Mouse (Mus musculus): ENCODE data around the gene P2rx4. TPM values are rescaled to one million over a fixed set of nuclear protein-coding genes. Genes with fewer than 3 reads are reported as not detected.

Gene P2rx4
- total RNA-seq, 1 experiment from 2014 or later, result 36.3 TPM

DNA sequence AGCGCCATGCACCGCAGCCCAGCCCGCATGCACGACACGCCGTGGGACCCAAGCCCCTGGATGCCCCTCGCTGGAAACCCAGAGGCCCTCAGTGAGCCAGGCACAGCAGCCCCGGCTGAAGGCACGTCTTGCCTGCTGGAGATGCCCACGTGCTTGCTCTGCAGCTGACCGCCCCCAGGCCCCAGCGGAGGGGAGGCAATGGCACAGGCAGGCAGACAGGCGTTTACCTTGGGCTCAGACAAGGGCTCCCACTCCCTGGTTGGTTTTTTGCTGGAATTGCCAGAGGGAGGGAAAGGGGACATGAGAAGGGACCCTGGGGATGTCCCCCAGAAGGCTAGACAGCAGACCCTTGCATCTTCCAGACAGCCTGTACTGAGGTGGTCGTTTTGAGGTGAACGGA, 29.4 kb downstream of the P2rx4 start:
- ATAC-seq (ENCODE audit: extremely low read depth, insufficient number of reproducible peaks, low FRiP score, poor library complexity, severe bottlenecking), result no peak

DNA sequence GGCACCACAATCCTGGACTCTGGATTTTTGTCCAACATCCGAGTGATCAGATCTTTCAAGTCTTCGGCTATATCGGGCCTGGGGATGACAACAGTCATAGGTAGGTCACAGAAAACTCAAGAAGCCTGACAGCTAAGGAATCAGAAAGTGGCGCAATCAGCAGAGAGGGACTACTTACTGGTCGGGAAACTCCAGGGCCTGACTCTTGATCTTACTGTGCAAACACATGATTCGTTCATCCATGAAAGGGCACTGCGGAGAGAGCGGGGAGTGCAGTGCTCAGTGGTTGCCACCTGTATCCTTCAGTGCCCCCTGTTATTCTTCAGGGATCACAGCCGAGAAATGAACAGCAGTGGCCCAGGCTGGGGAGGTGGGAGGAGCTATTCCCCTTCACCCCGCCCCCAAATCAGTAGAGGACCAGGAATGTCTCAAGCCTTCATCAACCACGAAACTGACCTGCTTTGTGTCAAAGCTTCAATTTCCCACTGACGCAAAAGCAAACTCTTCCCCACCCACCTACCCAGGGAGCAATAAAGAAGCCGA, 36.6 kb downstream of the P2rx4 start:
- ATAC-seq (ENCODE audit: extremely low read depth, insufficient number of reproducible peaks, low FRiP score, poor library complexity, severe bottlenecking), result no peak

- ATAC-seq (ENCODE audit: extremely low read depth, insufficient number of reproducible peaks, low FRiP score, poor library complexity, severe bottlenecking), result no peak
Measured at GRCm38 (mm10) chr5:122747950-122748349, 40.6 kb downstream of the P2rx4 start.

DNA sequence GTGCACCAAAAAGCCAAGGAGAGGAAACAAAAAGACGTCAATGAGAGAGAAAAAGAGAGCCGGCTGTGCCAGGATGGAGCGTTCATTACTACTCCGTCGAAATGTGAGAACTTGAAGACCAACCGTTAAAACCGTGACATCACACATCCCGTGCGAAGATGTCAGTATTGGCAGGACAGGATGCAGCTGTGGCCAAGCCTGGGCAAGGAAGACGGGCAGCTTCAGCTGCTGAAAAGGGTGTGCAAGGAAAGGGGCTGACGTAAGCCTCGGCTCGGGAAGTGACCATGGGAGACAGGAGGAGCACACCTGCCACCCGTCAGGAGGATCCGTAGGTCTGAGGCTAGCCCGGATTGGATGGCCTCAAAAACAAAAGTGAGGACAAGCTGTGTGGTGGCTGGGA, 47.1 kb downstream of the P2rx4 start:
- no peak for ATAC-seq (ENCODE audit: extremely low read depth, insufficient number of reproducible peaks, low FRiP score, poor library complexity, severe bottlenecking)

GRCm38 (mm10) chr5:122755620-122756019, 48.3 kb downstream of the P2rx4 start:
- ATAC-seq (ENCODE audit: extremely low read depth, insufficient number of reproducible peaks, low FRiP score, poor library complexity, severe bottlenecking), result no peak

DNA sequence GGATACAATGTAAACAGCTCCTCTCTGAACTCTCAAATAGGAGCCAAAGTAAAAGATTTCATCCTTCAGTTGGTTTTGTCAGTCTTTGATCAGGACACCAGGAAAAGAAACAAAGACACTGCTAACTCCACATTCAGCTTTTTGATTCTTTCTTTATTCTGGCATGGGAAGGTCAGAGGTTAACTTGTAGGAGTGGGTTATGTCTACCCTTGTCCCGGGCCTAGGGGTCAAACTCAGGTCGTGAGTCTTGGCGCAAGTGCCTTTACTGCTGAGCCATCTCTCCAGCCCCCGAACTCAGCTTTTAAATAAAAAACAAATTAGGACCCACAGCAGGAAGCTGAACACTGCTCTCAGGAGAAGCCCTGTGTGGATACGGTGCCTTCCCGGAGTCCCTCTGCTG, 48.8 kb downstream of the P2rx4 start:
- no peak for ATAC-seq (ENCODE audit: extremely low read depth, insufficient number of reproducible peaks, low FRiP score, poor library complexity, severe bottlenecking)

DNA sequence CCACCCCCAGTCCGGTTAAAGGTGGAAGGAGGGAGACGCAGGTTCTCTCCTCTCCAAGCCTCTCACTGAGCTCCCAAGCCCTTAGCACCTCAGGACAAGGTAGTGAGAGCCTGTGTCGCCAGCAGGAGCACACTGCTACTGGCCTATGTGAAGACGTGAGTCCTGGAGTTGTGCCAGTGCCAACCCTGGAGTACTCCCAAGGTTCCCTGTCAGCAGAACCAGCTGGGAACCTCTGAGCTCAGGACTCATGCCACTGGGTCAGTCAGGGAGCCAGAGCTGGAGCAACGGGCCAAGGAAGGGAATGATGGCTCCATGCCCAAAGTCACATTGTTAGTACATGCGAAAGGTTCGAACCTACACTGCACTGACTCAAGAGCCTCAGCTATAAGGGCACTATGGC, 49.3 kb downstream of the P2rx4 start:
- no peak for ATAC-seq (ENCODE audit: extremely low read depth, insufficient number of reproducible peaks, low FRiP score, poor library complexity, severe bottlenecking)

DNA sequence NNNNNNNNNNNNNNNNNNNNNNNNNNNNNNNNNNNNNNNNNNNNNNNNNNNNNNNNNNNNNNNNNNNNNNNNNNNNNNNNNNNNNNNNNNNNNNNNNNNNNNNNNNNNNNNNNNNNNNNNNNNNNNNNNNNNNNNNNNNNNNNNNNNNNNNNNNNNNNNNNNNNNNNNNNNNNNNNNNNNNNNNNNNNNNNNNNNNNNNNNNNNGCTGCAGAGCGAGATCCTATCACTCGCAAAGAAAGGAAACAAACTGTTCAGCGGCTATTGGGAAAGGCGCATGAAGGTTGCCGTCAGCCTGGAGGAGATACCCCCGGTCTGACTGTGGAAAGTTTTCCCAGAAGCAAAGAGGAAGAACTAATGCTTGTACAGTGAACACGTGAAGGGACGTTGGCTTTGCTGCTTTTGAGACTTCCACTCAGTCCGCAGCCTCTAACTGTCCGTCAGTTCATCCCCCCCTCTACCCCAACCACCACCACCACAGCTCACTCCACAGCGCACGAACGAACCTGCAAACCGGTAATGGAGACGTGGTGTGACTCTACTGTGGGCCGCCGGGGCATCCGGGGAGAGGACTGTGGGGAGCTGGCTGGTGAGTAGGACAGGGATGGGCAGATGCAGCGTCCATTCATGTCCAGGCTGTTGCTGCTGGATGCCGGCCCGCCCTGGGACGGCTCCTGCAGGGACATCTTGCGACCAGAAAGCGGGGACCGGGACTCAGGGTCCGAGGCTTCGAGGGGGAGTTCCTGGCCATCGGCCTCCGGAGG, 56.1 kb downstream of the P2rx4 start:
- ATAC-seq (ENCODE audit: extremely low read depth, insufficient number of reproducible peaks, low FRiP score, poor library complexity, severe bottlenecking), result no peak

- ATAC-seq (ENCODE audit: extremely low read depth, insufficient number of reproducible peaks, low FRiP score, poor library complexity, severe bottlenecking), result no peak
Measured at GRCm38 (mm10) chr5:122764032-122764464, 56.7 kb downstream of the P2rx4 start.

- no peak for ATAC-seq (ENCODE audit: extremely low read depth, insufficient number of reproducible peaks, low FRiP score, poor library complexity, severe bottlenecking)
Measured at GRCm38 (mm10) chr5:122767283-122767682, 59.9 kb downstream of the P2rx4 start.

DNA sequence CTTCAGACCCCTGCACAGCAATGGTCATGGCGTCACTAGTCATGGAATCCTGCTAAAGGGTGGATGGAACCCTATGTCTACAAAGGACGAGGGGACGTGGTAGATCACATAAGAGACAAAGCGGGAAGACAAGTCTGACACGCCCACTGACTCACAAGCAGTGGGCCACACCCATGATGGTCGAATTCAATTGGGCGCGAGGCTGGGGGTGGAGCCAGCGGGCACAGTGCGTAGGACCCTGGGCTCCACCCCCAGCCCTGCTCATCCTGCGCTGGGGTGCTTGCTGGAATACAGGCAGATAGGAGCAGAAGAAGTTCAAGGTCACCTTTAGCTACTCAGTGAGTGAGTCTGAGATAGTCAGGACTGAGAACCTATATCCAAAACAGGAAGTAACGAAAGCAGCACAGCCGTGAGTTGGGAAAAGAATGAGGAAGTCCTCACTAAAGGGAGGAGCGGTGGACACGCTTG, 61.8 kb downstream of the P2rx4 start:
- peak; percentile 75 for ATAC-seq (ENCODE audit: extremely low read depth, insufficient number of reproducible peaks, low FRiP score, poor library complexity, severe bottlenecking)

DNA sequence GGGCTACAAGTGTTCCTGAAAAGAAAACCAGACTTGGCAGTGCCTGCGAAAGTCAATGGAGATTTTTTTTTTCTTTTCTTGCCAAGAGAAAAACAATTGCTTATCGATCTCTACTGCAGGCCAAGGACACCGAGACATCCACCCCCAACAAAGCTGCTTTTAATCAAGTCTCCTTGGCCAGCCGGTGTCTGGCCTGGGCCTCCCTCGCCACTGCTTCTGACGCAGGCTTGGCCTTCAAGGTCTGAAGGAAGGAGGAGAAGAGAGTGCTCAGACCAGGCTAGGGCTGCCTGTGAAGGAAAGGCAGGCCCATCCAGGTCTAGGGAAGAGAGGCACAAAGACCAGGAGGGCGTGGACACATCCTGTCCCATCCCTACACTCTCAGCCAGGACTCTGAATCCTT, 63.0 kb downstream of the P2rx4 start:
- no peak for ATAC-seq (ENCODE audit: extremely low read depth, insufficient number of reproducible peaks, low FRiP score, poor library complexity, severe bottlenecking)

- no peak for ATAC-seq (ENCODE audit: extremely low read depth, insufficient number of reproducible peaks, low FRiP score, poor library complexity, severe bottlenecking)
Measured at GRCm38 (mm10) chr5:122770806-122771261, 63.5 kb downstream of the P2rx4 start.

GRCm38 (mm10) chr5:122771428-122771827, 64.1 kb downstream of the P2rx4 start:
- ATAC-seq (ENCODE audit: extremely low read depth, insufficient number of reproducible peaks, low FRiP score, poor library complexity, severe bottlenecking), result no peak

DNA sequence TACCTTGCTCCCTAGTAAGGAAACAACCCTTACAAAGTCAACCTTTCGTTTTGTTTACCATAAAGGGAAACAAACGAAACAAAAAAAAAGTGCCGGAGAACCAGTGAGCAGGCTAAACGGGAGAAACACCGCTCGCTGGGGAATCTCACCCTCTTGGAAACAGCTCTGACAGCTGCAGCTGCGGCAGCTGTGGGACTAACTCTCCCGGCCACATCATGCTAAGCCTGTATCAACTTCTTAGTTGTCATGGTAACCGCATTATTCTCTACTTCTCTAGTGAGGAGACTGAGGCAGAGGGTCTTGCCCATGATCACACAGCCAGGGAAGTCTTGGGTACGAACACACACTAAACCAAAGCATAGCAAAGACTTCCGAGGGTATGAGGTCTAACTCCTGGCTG, 66.4 kb downstream of the P2rx4 start:
- no peak for ATAC-seq (ENCODE audit: extremely low read depth, insufficient number of reproducible peaks, low FRiP score, poor library complexity, severe bottlenecking)

- ATAC-seq (ENCODE audit: extremely low read depth, insufficient number of reproducible peaks, low FRiP score, poor library complexity, severe bottlenecking), result no peak
Measured at GRCm38 (mm10) chr5:122774743-122775611, 67.6 kb downstream of the P2rx4 start.

DNA sequence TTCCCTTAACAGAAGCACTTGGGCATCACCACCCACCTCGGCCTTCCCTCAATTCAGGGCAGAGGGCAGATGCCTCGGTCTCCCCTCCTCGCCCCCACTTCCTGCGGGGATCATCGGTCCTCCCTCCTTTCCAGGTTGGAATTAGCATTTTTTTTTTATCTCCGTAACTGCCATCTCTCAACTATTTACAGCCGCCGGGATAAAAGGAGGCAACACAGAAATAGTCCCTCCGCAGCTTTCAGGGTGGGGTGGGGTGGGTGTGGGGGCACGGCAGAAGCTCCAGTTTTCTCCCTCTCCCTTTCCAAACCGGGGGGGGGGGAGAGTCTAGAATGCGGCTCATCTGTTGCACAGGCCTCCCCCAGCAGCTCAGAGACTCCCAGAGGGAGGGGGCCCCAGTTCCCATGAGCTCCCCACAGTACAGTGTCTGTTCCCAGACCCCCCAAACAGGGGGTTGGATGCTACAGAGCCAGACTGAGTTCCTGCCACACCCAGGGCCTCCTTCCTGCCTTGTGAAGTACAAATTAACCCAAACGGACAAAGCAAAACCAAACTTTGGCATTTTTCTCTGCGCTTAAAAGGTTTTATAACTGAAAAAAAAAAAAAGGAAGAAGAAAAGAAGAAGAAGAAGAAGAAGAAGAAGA, 68.4 kb downstream of the P2rx4 start:
- ATAC-seq (ENCODE audit: extremely low read depth, insufficient number of reproducible peaks, low FRiP score, poor library complexity, severe bottlenecking), result no peak

GRCm38 (mm10) chr5:122777322-122777721, 70.0 kb downstream of the P2rx4 start:
- ATAC-seq (ENCODE audit: extremely low read depth, insufficient number of reproducible peaks, low FRiP score, poor library complexity, severe bottlenecking), result no peak

All from neutrophil, adult 5-6 weeks (primary cell).